In the genomic region with DNA sequence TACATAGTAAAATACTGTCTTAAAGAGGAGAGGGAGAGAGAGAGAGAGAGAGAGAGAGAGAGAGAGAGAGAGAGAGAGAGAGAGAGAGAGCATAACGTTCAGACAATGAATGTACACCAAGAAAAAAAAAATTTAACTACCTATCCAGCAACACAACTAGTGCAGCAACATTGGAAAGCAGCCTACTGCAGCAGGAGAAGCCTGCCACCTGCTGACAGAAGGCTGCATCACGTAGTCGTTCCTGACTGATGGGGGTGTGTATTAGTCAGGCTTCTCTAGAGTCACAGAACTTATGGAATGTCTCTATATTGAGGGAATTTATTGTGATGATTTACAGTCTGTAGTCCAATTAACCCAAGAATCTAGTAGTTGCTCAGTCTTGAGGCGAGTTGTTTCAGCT, we compare ENCODE assay signal across 9 mouse cellular contexts. TPM values are rescaled to one million over a fixed set of nuclear protein-coding genes. Genes with fewer than 3 reads are reported as not detected.
DNase-seq lines count a peak whose midpoint lies in the region; ATAC-seq and TF ChIP-seq lines count a peak whose summit lies in the region.
"Had no signal": no experiment of that assay in that cellular context is flagged by ENCODE, and none has a peak within 500 bp of the region (broad histone marks: within the 10 kb centered on the region; RNA-seq: fewer than 3 reads in every experiment).

No protein-coding gene starts in this region.

- H3K4me3 ChIP-seq in lung, adult 2 months (replicated peaks; ENCODE audit: extremely low read depth, low read depth, low read length): no peak overlapping the region
- H3K4me3 ChIP-seq: limb, embryonic 13.5 days had no signal

- H3K4me1 ChIP-seq in lung, adult 2 months (ENCODE audit: control insufficient read depth, insufficient read depth, low read length): no peaks in the 10 kb centered on the region

- DNase-seq in cerebellum, adult 9-11 months: peak; percentile 22
- no peak for DNase-seq in cerebellum, adult 11-12 months
- DNase-seq in brain, embryonic 14.5 days (ENCODE audit: low read depth): peak; percentile 67
- peak; percentile 78 to 87 for DNase-seq in kidney, postnatal 36 days
- DNase-seq in lung, adult 2 months: peak; percentile 51
- DNase-seq in right cerebral cortex, postnatal 36 days (ENCODE audit: low spot score in 2 of 2): peak; percentile 60 to 62

- ATAC-seq in CD4-positive, CD25-positive, alpha-beta regulatory T cell, adult 4 months: peak; percentile 97
- peak; percentile 80 for ATAC-seq in granulocyte monocyte progenitor cell, adult 5-6 weeks (replicated peaks; ENCODE audit: poor library complexity, severe bottlenecking)

- WGBS in lung, adult 2 months: 6% methylated on average over 4 of the region's 4 CpGs

- no peak for TF ChIP-seq POLR2A in brain, embryonic 14.5 days (IDR thresholded peaks at IDR 0.05; ENCODE audit: borderline replicate concordance, extremely low read depth, insufficient read depth, insufficient read length, poor library complexity, severe bottlenecking)
- no peak for TF ChIP-seq POLR2A in lung, adult 2 months (IDR thresholded peaks at IDR 0.05; ENCODE audit: borderline replicate concordance, extremely low read depth, low read depth, low read length)

- peak; percentile 78 for TF ChIP-seq CTCF in brain, embryonic 14.5 days (IDR thresholded peaks at IDR 0.05; ENCODE audit: borderline replicate concordance, extremely low read depth, insufficient read depth, insufficient read length)
- peak; percentile 95 for TF ChIP-seq CTCF in lung, adult 2 months (IDR thresholded peaks at IDR 0.05; ENCODE audit: insufficient read depth, low read length)

RNA-seq across cellular contexts. Expression of a gene that starts 14.8 kb away (rescaled TPM):
- polyA plus RNA-seq in CD4-positive, CD25-positive, alpha-beta regulatory T cell, adult 4 months (2017; shearing (Covaris generic)): 10 to 100 TPM; 57.3 to 63.7 TPM
- 49.3 and 57.5 TPM in 2 replicates for polyA plus RNA-seq in brain, embryonic 14.5 days (2012; rRNA removed)
- total RNA-seq in granulocyte monocyte progenitor cell, adult 5-6 weeks (2014; fragmentation: Nextera tagmentation): 62.8 and 82.7 TPM in 2 replicates
- total RNA-seq in granulocyte monocyte progenitor cell, adult 5-6 weeks (2017): 48.6 and 64.3 TPM in 2 replicates
- 5.2 and 6.0 TPM in 2 replicates for polyA plus RNA-seq in lung, adult 2 months (2012; rRNA removed)

RNA-seq across cellular contexts. Expression of a gene that starts 14.9 kb away (rescaled TPM):
- polyA plus RNA-seq in CD4-positive, CD25-positive, alpha-beta regulatory T cell, adult 4 months (2017; shearing (Covaris generic)): under 1 TPM in 1 of 2 experiments, not detected in 1; 0.16 TPM
- 0.41 and 0.58 TPM in 2 replicates for polyA plus RNA-seq in brain, embryonic 14.5 days (2012; rRNA removed)
- 0.92 TPM in 1 of 2 replicates, not detected in the other for total RNA-seq in granulocyte monocyte progenitor cell, adult 5-6 weeks (2014; fragmentation: Nextera tagmentation)
- total RNA-seq in granulocyte monocyte progenitor cell, adult 5-6 weeks (2017): 0.98 and 1.6 TPM in 2 replicates
- 0.05 and 0.08 TPM in 2 replicates for polyA plus RNA-seq in lung, adult 2 months (2012; rRNA removed)
